Mouse (Mus musculus) hindlimb bud, embryonic 11.5 days (tissue): ENCODE measurements around the gene Slc36a3.
A peak's percentile ranks its signal among the peaks of the same experiment; 100 is the strongest.

Experiments
- DNase-seq: peaks from one replicate; pipeline ENCODE4 v3.0.0-alpha.2; 2012; ENCODE audit warnings: low read depth, low spot score; ENCODE audit errors: extremely low spot score

Gene Slc36a3

DNA sequence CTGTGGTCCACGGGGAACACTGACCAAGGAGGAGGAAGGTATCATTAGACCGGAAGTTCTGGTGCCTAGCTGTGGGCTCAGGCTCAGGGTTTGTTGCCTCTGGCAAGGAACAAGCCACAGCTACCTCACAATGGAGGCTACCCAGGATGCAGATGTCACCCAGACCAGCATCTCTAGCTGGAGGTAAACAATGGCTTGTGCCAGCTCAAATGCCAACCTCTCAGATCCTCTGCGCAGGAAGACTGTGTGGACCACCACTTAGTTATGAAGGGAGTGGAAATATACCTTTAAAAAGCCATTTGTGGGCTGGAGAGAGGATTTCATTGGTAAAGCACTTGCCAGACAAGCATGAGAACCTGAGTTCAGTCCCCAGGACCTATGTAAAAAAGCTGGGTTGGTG lies at the start of gene Slc36a3:
Slc36a3 (minus strand) TSS at position 101 of the 400 bp plus-strand sequence.
- no peak for DNase-seq

DNA sequence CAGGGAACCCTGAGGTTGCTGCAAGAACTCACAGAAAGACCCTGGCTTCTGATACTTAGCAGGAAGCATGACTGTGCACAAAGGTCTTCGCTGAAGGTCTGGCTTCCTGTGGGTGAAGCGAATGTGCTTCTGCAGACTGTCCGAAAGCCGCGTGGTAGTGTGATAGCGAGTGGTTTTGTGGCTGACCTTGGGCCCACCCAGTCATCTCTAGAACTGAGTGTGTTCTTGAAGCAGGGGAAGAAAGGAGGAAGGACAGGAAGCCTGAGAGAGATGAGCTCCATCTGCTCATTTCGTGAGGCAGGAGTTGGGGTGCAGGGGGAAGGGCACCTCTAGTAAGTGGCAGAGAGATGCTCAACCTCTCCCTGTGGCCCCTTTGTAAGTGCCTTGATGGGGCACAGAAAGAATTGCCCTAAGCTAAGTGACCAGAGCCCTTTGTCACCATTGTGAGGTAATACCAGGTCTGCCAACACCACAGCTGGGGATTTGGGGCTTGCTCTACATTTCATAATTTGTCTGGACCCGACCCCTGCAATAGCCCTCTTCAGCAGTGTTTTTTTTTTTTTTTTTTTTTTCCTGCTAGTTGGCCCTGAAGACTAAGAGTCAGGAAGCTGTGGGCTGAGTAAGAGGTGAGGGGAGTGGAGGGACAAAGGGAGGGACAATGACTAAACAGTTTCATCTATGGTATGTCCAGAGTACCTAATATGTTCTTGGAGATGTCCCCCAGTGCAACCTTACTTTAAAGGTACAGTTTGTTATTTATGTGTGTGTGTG lies 46.4 kb upstream of the Slc36a3 start:
- DNase-seq = no peak

DNA sequence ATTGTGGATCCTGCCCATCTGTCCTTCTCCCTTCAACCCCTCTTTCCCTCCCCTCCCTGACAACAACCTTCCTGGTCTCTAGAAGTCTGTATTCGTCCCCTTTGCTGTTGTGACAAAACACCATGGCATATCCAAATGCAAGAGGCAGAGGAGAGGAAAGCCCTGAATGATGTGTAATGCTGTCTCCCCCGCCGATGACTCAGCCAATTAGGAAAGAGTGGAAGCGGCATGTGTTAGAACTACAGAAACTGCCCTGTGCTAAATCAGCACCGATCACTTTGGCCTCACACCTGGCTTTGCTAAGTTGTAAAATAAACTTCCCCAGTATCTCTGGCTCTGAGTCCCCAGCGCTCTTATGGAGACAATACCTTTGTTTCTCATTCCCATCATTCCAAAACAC lies 45.6 kb upstream of the Slc36a3 start:
- DNase-seq = no peak

DNA sequence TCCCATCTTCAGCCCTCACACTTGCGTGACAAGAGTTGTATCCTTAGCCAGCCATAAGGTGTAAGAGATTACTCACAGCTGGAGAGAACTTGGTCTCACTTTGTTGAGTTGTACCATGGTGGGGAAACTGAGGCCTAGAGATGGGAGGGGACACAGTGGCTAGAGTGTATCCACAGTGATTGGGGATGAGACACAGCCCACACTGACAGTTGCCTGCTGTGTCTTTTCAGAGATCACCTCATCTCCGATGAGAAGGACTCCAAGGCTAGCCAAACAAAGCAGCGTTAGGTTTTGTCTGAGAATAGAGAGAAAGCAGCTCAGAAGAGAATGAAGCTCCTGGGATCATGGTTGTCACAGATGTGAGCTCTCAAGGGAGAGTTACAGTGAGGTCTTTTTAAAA lies 38.7 kb upstream of the Slc36a3 start:
- DNase-seq = no peak

DNA sequence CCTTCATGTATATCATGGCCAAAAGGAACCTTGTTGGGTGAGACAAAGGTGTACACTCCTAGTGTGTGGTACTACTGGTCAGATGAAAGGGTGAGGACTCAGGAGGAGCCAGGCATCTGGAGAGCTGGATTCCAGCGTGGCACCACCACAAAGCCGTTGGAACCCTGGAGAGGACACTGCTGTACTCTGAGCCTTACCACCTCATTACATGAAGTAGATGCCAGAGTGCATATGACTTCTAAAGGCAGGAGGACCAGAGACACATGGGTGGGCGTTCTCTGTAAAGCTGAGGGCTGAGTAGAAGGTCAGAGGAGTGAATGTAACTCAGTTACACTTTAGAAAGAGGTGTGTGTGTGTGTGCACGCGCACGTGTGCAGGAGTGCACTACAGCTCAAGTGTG lies 36.3 kb upstream of the Slc36a3 start:
- DNase-seq = no peak

DNA sequence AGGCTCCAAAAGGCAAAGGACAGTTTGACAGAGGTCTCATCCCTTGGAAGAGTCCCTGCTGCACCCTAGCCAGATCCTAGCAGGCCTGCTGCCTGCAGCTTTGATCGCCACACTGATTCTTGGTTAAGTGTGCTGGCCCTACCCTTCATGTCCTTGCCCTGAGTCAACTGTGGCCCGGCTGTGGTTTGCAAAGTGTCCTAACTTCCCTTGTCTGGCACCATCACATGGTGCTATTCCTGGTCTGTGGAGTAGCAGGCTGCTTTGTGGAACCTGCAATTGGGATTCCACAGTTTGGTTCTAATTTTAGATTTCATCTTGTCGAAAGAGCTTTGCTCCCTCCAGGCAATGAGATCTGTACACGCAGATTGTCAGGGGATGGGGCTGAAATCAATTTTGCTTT lies 35.8 kb upstream of the Slc36a3 start:
- DNase-seq = no peak

DNA sequence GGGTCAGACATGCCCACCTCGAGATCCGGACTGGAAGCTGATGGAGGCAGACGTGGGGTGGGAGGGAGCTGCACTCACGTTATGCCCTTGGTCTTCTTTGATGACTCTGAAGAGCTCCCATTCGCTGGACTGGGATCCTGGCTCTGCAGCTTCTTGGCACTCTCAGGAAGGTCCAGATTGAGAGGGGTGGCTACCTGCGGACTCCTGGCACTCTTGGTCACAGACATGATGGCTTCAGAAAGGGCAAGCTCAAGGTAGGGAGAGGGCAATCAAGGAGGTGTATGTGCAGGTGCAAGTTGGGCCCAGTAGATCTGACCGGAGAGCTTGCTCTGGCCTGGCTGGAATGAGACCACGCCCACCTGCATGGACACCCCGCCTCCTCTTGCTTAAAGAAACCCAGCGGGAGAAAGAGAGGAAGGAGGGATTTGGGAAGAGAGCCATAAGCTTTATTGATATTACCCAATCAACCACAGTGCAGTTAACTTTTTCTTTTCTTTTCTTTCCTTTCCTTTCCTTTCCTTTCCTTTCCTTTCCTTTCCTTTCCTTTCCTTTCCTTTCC lies 33.3 kb upstream of the Slc36a3 start, which contains the start of gene Slc36a2:
Slc36a2 (minus strand) TSS at position 345 of the 559 bp plus-strand sequence.
- DNase-seq = no peak

DNA sequence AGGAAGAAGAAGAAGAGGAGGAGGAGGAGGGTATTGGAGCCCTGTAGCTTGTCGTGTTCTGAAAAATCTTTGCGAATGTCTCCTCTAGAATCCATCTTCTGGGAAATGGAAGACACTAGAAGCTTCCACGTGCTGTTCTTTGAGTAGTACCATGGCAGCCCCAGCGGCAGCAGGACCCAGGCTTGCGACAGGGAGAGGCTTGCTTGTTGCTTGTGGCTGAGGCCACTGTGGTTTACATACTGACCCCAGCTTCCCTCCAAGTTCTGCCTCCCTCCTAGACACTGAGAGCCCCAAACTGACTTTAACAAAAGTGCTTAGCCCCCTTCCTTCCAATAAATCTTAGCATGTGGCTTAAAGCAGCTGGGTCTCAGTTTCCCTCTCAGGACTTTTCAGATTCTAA lies 32.7 kb upstream of the Slc36a3 start:
- DNase-seq = no peak

DNA sequence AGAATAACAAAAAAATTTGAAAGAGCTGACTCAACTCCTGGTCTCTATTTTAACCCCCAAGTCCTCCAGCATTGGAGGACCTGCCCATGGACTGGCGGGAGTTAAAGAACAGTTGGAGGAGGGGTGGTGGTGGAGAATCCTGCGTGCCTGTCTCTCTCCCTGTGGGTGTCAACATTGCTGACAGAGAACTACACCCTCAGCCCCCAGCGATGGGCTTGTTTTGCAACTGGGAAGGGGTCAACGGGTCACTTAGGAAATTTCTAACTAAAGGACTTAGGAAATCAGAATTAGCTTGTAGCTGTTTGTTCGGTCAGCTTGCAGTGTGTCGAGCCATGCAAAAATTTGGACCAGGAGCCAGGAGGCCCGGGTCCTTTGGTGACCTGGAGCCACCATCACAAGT lies 31.6 kb upstream of the Slc36a3 start:
- DNase-seq = no peak

DNA sequence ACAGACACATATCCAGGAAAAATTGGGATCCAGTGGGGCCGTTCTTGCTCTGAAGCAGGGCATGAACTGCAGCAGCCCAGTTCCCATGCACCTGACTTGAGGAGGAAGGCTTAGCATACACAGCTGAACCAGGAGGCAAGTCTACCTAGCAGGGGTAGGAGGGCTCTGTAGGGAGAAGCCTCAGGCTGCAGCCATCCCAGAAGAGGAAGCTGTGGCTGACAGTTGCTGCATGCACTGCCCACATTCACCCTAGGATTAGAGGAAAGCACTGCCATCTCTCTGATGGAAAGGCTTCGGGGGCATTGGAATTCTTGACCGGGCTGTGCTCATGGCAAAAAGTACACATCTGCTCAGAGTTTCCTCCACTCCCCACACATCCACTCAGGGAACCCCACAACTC lies 28.3 kb upstream of the Slc36a3 start:
- DNase-seq = no peak

DNA sequence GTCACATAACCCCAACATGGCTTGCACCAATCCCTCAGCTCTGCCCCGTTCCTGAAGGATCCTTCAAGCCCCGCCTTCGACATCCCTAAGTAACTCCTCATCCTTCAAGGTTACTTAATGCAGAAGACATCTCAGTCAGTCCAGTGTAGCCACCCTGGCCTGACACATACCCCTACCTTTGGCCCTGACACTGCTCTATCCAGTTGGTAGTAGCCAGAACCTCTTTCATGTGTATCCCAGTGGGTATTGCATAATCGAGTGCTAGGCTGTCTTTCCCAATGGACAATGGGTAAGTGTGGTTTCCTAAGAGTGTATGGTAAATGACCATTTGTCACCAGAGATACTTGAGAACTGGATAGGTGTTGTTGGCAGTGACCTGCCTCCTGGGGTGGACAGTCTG lies 27.3 kb upstream of the Slc36a3 start:
- DNase-seq = no peak

DNA sequence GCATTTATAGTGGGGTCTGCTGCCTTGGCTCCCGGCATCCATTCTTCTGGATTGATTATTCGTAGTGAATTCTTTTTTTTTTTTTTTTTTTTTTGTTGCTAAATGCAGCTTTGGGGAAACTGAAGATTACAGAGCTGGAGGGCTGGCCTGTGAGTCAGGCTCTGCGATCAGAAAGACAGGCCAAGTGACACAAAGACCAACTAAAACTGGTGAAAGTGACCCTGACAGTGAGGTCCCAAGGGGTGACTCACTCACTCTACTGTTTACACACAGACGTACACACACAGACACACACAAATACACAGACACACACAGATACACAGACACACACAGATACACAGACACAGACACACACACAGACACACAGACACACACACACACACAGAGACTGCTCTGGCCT lies 19.0 kb upstream of the Slc36a3 start:
- no peak for DNase-seq

DNA sequence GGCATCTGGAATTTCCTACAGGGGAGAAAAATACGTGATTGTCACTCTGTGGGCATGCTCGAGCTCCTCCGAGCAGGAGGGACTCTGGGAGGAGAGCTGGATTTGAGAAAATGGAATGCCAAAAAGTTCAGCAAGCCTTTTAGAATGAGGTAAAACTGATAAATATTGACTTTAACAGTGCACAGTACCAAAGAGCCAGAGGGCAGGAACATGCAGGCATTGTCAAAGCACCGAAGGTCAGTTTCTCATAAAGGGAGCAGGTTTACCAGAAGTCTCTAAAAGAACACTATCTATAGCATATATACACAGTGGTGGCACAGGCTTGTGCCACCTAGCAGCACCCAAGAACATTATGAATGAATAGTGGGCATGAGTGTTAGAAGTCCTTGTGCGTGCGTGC lies 17.4 kb upstream of the Slc36a3 start:
- no peak for DNase-seq

DNA sequence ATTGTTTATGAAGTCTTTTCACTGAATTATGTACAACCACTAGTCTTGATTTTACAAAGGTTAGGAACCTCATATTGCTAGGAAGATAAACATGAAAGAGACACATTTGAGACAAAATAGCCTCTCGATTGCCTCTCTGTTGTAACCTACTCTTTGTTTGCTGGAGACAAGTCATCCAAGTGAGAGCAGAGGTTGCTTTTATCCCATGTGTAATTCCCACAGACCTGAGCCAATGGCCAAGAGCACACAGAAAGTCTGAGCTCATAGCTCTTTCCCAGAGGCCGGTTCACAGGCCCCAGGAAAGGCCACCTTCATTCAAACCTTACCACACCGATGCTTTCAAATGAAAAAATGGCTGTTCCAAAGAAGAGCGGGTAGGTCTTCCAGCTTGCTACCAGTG lies 17.0 kb upstream of the Slc36a3 start:
- DNase-seq = no peak

DNA sequence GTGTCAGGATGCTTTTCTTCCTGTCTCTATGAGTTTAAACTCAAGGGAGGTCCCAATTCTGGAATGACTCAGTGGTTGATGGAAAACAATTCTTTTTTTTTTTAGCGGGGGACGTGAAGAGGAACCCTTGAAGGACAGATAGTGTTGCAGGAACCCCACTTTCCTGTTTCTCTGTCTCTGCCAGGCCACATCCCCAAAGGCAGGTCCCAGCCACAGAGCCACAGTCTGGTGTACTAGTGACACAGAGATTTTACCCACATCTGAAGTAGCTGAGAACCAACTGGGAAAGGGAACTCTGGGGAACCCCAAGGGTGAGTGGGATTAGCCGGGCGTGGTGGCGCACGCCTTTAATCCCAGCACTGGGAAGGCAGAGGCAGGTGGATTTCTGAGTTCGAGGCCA lies 14.2 kb upstream of the Slc36a3 start:
- DNase-seq = no peak

DNA sequence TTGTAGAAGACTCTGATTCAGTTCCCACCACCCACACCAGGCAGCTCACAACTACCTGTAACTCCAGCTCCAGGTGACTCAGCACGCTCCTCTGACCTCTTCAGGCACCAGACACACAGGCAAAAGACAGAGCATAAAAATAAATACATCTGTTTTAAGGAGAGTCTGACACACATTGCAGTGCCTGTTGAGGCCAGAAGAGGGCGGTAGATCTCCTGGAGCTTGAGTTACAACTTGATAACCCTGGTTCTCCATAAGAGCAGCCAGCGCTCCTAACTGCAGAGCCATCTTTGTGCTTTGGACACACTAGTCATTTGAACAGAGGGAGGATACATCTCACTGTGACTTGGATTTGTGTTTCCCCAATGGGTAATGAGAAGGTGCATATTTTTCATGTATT lies 13.2 kb upstream of the Slc36a3 start:
- DNase-seq = no peak

DNA sequence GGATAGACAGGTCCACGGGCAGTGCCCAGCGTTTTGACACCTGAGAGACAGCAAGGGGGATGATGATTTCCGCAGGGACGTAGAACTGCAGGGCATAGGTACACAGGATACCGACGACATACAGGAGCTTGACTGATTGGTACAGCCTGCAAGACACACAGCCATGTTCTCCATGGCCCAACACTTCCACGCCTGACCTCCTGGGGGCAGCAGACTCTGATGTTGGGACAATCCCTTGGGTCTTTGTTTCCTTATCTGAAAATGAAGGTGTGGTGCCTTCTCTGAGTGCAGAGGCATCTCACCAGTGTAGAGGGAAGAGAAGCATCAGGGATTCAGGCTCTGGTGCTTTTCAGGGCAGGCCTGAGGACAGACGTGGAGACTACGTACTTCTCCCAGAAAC lies 11.2 kb upstream of the Slc36a3 start:
- no peak for DNase-seq

DNA sequence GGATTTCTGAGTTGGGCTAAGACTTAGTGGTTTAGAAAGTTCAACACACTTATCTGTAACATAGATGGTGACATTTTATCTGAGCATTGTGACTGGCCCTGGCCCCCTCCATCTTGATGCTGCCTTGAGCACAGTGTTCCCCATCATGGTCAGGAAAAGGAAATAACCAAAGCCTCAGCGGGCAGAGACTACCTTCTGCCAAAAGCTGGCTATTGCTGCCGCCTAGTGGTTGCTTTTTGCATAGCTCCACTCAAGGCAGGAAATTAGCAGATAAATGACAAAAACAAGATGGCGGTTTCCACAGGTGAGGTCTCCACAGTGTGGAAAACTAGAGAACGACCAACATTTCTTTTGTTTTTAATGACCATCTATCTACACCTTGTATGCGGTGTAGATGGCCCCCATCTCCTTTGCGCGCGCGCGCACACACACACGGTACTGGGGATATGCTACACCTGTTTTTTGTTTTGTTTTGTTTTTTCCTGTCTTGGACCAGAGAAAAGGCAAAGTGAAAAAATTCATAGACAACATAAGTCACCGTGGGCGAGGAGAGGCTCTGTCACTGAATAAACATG lies 7.4 kb upstream of the Slc36a3 start:
- DNase-seq = peak; percentile 35

DNA sequence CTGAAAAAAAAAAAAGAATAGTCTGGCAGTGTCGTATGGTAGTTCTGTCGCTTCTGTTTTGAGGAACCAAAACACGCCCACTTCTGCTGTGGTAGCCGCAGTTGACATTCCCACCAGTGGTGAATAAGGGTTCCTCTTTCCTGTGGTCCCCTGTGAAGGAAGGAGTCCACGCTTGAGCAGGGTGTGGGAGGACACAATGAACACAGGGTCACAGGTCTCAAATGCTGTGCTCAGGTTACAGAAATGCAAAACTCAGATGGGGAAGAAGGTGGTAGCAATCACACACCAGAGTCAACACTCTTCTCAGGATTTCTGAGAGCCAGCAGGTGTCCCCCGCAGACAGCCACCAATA lies 3.5 kb upstream of the Slc36a3 start:
- no peak for DNase-seq

DNA sequence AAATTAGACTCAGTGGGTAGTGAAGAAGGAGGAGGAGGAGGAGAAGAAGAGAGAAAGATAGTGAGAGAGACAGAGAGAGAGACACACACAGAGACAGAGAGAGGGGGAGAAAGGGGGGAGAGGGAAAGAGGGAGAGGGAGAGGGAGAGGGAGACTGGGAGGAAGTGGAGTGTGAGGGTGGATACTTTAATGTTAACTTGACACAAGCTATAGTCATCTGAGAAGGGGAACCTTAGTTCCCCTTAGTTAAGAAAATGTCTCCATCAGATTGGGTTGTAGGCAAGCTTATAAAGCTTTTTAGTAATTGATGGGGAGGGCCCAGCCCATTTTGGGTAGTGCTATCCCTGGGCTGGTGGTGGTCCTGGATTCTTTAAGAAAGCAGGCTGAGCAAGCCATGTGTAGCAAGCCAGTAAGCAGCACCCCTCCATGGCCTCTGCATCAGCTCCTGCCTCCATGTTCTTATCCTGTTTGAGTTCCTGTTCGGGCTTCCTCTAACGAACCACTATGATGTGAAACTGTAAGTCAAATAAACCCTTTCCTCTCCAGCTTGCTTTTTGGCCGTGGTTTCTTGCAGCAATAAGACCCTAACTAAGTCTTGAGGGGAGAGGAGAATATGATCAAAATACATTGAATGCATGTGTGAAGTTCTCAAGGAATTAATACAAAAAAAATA lies 3.0 kb upstream of the Slc36a3 start:
- DNase-seq = no peak

DNA sequence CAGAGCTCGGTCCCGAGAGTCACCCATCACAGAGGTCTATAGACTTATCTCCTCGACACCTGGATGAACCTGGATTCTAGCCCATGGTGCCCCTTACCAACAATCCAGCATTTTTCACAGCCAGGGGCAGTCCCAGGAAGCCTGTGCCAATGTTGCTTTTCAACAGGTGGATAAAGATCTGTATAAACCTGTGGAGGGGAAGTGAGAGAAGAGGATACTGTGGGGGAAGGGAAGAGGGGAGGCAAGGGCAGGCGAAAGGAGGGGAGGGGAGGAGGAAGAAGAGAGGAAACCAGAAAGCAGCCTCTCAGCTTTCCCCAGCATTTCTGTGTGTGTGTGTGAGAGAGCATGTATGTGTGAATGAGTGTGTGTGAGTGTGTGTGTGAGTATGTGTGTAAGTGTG lies 3.0 kb downstream of the Slc36a3 start:
- no peak for DNase-seq

DNA sequence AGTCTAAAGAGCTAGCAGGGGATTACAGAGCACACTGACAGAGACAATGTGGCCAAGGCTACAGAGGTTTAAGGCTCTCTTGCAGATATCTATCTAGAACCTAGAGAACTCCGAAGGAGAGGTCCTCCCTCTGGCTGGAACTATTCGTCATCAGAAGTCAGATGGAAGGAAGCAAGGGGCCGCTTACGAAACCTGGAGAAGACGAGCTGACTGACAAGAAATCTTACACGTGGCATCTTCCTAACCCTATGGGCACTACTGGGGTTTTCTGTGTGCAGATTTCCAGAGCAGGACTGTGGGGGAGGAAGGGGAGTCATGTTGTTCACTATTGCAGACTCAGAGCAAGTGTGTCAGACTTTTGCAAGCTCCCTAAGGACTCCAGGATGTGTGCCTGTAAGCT lies 4.1 kb downstream of the Slc36a3 start:
- DNase-seq = no peak
